Mouse (Mus musculus): Measurements from ENCODE around the gene 2510039O18Rik. TPM values are rescaled to one million over a fixed set of nuclear protein-coding genes. Genes with fewer than 3 reads are reported as not detected.

The 2510039O18Rik gene
- total and polyA plus RNA-seq, 3 experiments = 23.9 to 32.8 (median 27.9) TPM

- no peak overlapping the region for H3K4me3 ChIP-seq (replicated peaks in 1 of 3; ENCODE audit: low read depth in 2 of 3, low read length in 2 of 3, poor library complexity in 1 of 3)
- peaks cover 16 to 42% of the 10 kb centered on the region in 2 experiments for H3K4me1 ChIP-seq (ENCODE audit: control insufficient read depth in 1 of 2, insufficient read depth in 2 of 2)
- TF ChIP-seq BHLHE40 (IDR thresholded peaks at IDR 0.05; ENCODE audit: low read depth, low read length) (0 out of 2 replicates have a peak, but pooled peaks have one; percentile 44), NELFE (IDR thresholded peaks at IDR 0.05; ENCODE audit: low read depth, low read length) (no peak)
- H3K4me2 ChIP-seq (ENCODE audit: insufficient read depth, low read depth, poor library complexity, severe bottlenecking) = no peak overlapping the region
- no peaks in the 10 kb centered on the region for H3K9me3 ChIP-seq (replicated peaks; ENCODE audit: low read length)
- peaks cover 24% of the 10 kb centered on the region for H3K79me2 ChIP-seq (replicated peaks; ENCODE audit: control insufficient read depth, extremely low read depth, insufficient read depth, poor library complexity, severe bottlenecking)
- H3K9ac ChIP-seq (ENCODE audit: insufficient read depth, low read depth) = no peak overlapping the region
- peaks cover 0 to 9% of the 10 kb centered on the region in 2 experiments for H3K36me3 ChIP-seq (replicated peaks in 1 of 2; ENCODE audit: control insufficient read depth in 1 of 2, insufficient read depth in 1 of 2, low read length in 1 of 2)
- in situ Hi-C loops (cut with MboI; ENCODE audit: low pct_ligation_motif_present, low pct_unique_long_range_greater_than_20kb, low sequenced_read_pairs) = no loop called here
- dilution Hi-C loops (cut with MboI; ENCODE audit: extremely low pct_ligation_motif_present, extremely low pct_unique_long_range_greater_than_20kb, low sequenced_read_pairs) = no loop called here
- peaks cover 50% of the 10 kb centered on the region for H3K27me3 ChIP-seq (replicated peaks)
- H3K27ac ChIP-seq (ENCODE audit: insufficient read depth, low read depth) = no peak overlapping the region
- no peak for DNase-seq (ENCODE audit: extremely low read depth)
Observed at GRCm38 (mm10) chr4:147938148-147939096, 2.3 kb upstream of the 2510039O18Rik start.

- peak overlapping the region; percentile 42 for H3K4me2 ChIP-seq (ENCODE audit: insufficient read depth, low read depth, poor library complexity, severe bottlenecking)
- in situ Hi-C loops (cut with MboI; ENCODE audit: low pct_ligation_motif_present, low pct_unique_long_range_greater_than_20kb, low sequenced_read_pairs) (no loop called here), dilution Hi-C loops (cut with MboI; ENCODE audit: extremely low pct_ligation_motif_present, extremely low pct_unique_long_range_greater_than_20kb, low sequenced_read_pairs) (no loop called here)
- peaks cover 37% of the 10 kb centered on the region for H3K27me3 ChIP-seq (replicated peaks)
- H3K79me2 ChIP-seq (replicated peaks; ENCODE audit: control insufficient read depth, extremely low read depth, insufficient read depth, poor library complexity, severe bottlenecking) = peaks cover 28% of the 10 kb centered on the region
- H3K9me3 ChIP-seq (replicated peaks; ENCODE audit: low read length) = no peaks in the 10 kb centered on the region
- peak overlapping the region; percentile 26; the same call in 1 of the 2 replicates for H3K9ac ChIP-seq (ENCODE audit: insufficient read depth, low read depth)
- peaks cover 13 to 26% of the 10 kb centered on the region in 2 experiments for H3K36me3 ChIP-seq (replicated peaks in 1 of 2; ENCODE audit: control insufficient read depth in 1 of 2, insufficient read depth in 1 of 2, low read length in 1 of 2)
- TF ChIP-seq USF2 (conservative IDR thresholded peaks at IDR 0.05; ENCODE audit: low read depth, low read length) = no peak
- no peak for TF ChIP-seq CHD2 (IDR thresholded peaks at IDR 0.05; ENCODE audit: low read length)
- no peak for TF ChIP-seq MAX (IDR thresholded peaks at IDR 0.05; ENCODE audit: low read length)
- no peak for TF ChIP-seq TBP (conservative IDR thresholded peaks at IDR 0.05; ENCODE audit: low read depth, low read length)
- no peak for TF ChIP-seq ZC3H11A (IDR thresholded peaks at IDR 0.05; ENCODE audit: low read depth, low read length)
- TF ChIP-seq RCOR1 (conservative IDR thresholded peaks at IDR 0.05; ENCODE audit: low read depth, low read length) = no peak
- TF ChIP-seq ELF1 (IDR thresholded peaks at IDR 0.05; ENCODE audit: low read depth, low read length) = no peak
- TF ChIP-seq CHD1 (IDR thresholded peaks at IDR 0.05; ENCODE audit: low read depth, low read length) = no peak
- H3K4me1 ChIP-seq (ENCODE audit: control insufficient read depth in 1 of 2, insufficient read depth in 2 of 2) = peaks cover 16 to 44% of the 10 kb centered on the region in 2 experiments
- H3K4me3 ChIP-seq (replicated peaks in 1 of 3; ENCODE audit: low read depth in 2 of 3, low read length in 2 of 3, poor library complexity in 1 of 3) = no peak overlapping the region
- H3K27ac ChIP-seq (ENCODE audit: insufficient read depth, low read depth) = no peak overlapping the region
- DNase-seq (ENCODE audit: extremely low read depth) = no peak
Observed at GRCm38 (mm10) chr4:147940111-147940510, 584 bp upstream of the 2510039O18Rik start.

Measured in CH12.LX (cell line).